Mouse (Mus musculus) hindbrain, embryonic 15.5 days (tissue): ENCODE measurements around the gene Pttg1. TPM values are rescaled to one million over a fixed set of nuclear protein-coding genes. Genes with fewer than 3 reads are reported as not detected.

Experiments
- ATAC-seq: fragments of 200-750 bp; cut with Nextera tagmentation; 2 replicates; pipeline ENCODE4 v1.8.0; 2017; ENCODE audit warnings: low read depth, moderate number of reproducible peaks, moderate TSS enrichment; ENCODE audit not compliant: low FRiP score
- H3K27ac ChIP-seq: fragments of 300-500 bp; sonication (generic); replicated peaks from 2 replicates; pipeline ENCODE4 v1.5.1; 2015; ENCODE audit warnings: mild to moderate bottlenecking, inconsistent platforms
- H3K27me3 ChIP-seq: fragments of 300-500 bp; sonication (generic); 2 replicates; pipeline ENCODE4 v1.6.1; 2015; ENCODE audit warnings: control low read depth, inconsistent platforms
- H3K36me3 ChIP-seq: fragments of 300-500 bp; sonication (generic); 2 replicates; pipeline ENCODE4 v1.6.1; 2015; ENCODE audit warnings: control low read depth, inconsistent platforms
- H3K4me1 ChIP-seq: fragments of 300-500 bp; sonication (generic); replicated peaks from 2 replicates; pipeline ENCODE4 v1.6.1; 2015; ENCODE audit warnings: control low read depth, inconsistent platforms
- H3K4me2 ChIP-seq: fragments of 300-500 bp; sonication (generic); 2 replicates; pipeline ENCODE4 v1.6.1; 2015; ENCODE audit warnings: moderate library complexity, mild to moderate bottlenecking, inconsistent platforms
- H3K4me3 ChIP-seq: fragments of 300-500 bp; sonication (generic); 2 replicates; pipeline ENCODE4 v1.5.1; 2015; ENCODE audit warnings: mild to moderate bottlenecking, inconsistent platforms
- H3K9ac ChIP-seq: fragments of 300-500 bp; sonication (generic); 2 replicates; pipeline ENCODE4 v1.6.1; 2015; ENCODE audit warnings: inconsistent platforms
- H3K9me3 ChIP-seq: fragments of 300-500 bp; sonication (generic); 2 replicates; pipeline ENCODE4 v1.6.1; 2016; ENCODE audit warnings: control low read depth, inconsistent platforms
- WGBS: fragments of 180-500 bp; shearing (Covaris S2); methylation state at CpG from one replicate; pipeline ENCODE4 v1.1.7; 2015; 5-methylcytosine and 5-hydroxymethylcytosine counted together
- polyA plus RNA-seq: library from polyadenylated mRNA; unstranded; fragments of >200 nt; fragmentation: Nextera tagmentation; extraction: Ambion mirVana; gene quantifications from 2 replicates; pipeline ENCODE4 v1.2.1, GENCODE M21; 2015

Pttg1 gene
- 48.2 and 52.0 TPM in 2 replicates for polyA plus RNA-seq

- Histone ChIP-seq H3K4me3 (peak within 1 kb of the TSS; percentile 71), H3K9me3 (no peaks in the 10 kb centered on the region), H3K4me1 (peaks cover 12% of the 10 kb centered on the region), H3K9ac (peak within 1 kb of the TSS; percentile 63), H3K36me3 (no peaks in the 10 kb centered on the region), H3K27ac (no peak within 1 kb of the TSS), H3K27me3 (no peaks in the 10 kb centered on the region), H3K4me2 (peak within 1 kb of the TSS; percentile 76)
- WGBS = 3% methylated on average over 27 of the region's 27 CpGs
- peak; percentile 93 for ATAC-seq
Observed at GRCm38 (mm10) chr11:43425824-43426413, at the start of gene Pttg1. Gene Pttg1, minus strand, starts transcription at chr11:43426251.

GRCm38 (mm10) chr11:43474225-43474774, 48.2 kb upstream of the Pttg1 start, which contains the start of gene C1qtnf2:
Gene C1qtnf2, plus strand, starts transcription at chr11:43474276.
- Histone ChIP-seq H3K4me1 (peaks cover 8% of the 10 kb centered on the region), H3K36me3 (no peaks in the 10 kb centered on the region), H3K27ac (no peak within 1 kb of the TSS), H3K4me3 (peak within 1 kb of the TSS; percentile 36), H3K9me3 (no peaks in the 10 kb centered on the region), H3K4me2 (peak within 1 kb of the TSS; percentile 67), H3K27me3 (no peaks in the 10 kb centered on the region), H3K9ac (peak within 1 kb of the TSS; percentile 43)
- ATAC-seq = peak; percentile 76
- WGBS = 5% methylated on average over 24 of the region's 24 CpGs

- Histone ChIP-seq H3K4me1 (peaks cover 8% of the 10 kb centered on the region), H3K9ac (peak overlapping the region; percentile 43), H3K4me2 (peak overlapping the region; percentile 67), H3K9me3 (no peaks in the 10 kb centered on the region), H3K4me3 (peak overlapping the region; percentile 36), H3K27ac (no peak overlapping the region), H3K36me3 (no peaks in the 10 kb centered on the region), H3K27me3 (no peaks in the 10 kb centered on the region)
- 52% methylated on average over 15 of the region's 15 CpGs for WGBS
- ATAC-seq = peak; percentile 25; the same call in 1 of the 2 replicates
Observed at GRCm38 (mm10) chr11:43473635-43474224, 47.7 kb upstream of the Pttg1 start.

- no peak overlapping the region for H3K27ac ChIP-seq
- H3K4me1 ChIP-seq = peaks cover 8% of the 10 kb centered on the region
- ATAC-seq = no peak; the same call in 1 of the 2 replicates
- no peak overlapping the region for H3K4me3 ChIP-seq
- 39% methylated on average over 1 of the region's 1 CpGs for WGBS
- no peaks in the 10 kb centered on the region for H3K27me3 ChIP-seq
- no peak overlapping the region for H3K9ac ChIP-seq
- no peak overlapping the region for H3K4me2 ChIP-seq
- no peaks in the 10 kb centered on the region for H3K9me3 ChIP-seq
- H3K36me3 ChIP-seq = no peaks in the 10 kb centered on the region
Observed at GRCm38 (mm10) chr11:43473115-43473514, 47.1 kb upstream of the Pttg1 start.

GRCm38 (mm10) chr11:43470881-43471820, 45.1 kb upstream of the Pttg1 start:
- H3K4me1 ChIP-seq = peaks cover 8% of the 10 kb centered on the region
- no peaks in the 10 kb centered on the region for H3K27me3 ChIP-seq
- ATAC-seq = no peak
- no peaks in the 10 kb centered on the region for H3K36me3 ChIP-seq
- no peak overlapping the region for H3K4me2 ChIP-seq
- H3K9me3 ChIP-seq = no peaks in the 10 kb centered on the region
- 73% methylated on average over 6 of the region's 6 CpGs for WGBS
- no peak overlapping the region for H3K27ac ChIP-seq
- no peak overlapping the region for H3K4me3 ChIP-seq
- H3K9ac ChIP-seq = no peak overlapping the region

- Histone ChIP-seq H3K4me1 (peaks cover 8% of the 10 kb centered on the region), H3K4me3 (no peak overlapping the region), H3K9me3 (no peaks in the 10 kb centered on the region), H3K27ac (no peak overlapping the region), H3K27me3 (no peaks in the 10 kb centered on the region), H3K36me3 (no peaks in the 10 kb centered on the region), H3K4me2 (no peak overlapping the region), H3K9ac (no peak overlapping the region)
- WGBS = 74% methylated on average over 5 of the region's 5 CpGs
- ATAC-seq = no peak
Observed at GRCm38 (mm10) chr11:43470118-43470517, 44.1 kb upstream of the Pttg1 start.

- Histone ChIP-seq H3K4me1 (no peaks in the 10 kb centered on the region), H3K27ac (no peak overlapping the region), H3K9me3 (no peaks in the 10 kb centered on the region), H3K36me3 (no peaks in the 10 kb centered on the region), H3K27me3 (no peaks in the 10 kb centered on the region), H3K4me3 (no peak overlapping the region), H3K4me2 (no peak overlapping the region), H3K9ac (no peak overlapping the region)
- WGBS = 93% methylated on average over 25 of the region's 25 CpGs
- no peak for ATAC-seq
Observed at GRCm38 (mm10) chr11:43463204-43463603, 37.2 kb upstream of the Pttg1 start.

GRCm38 (mm10) chr11:43452266-43452665, 26.2 kb upstream of the Pttg1 start:
- 75% methylated on average over 2 of the region's 2 CpGs for WGBS
- no peak for ATAC-seq
- no peak overlapping the region for H3K4me3 ChIP-seq
- no peaks in the 10 kb centered on the region for H3K9me3 ChIP-seq
- no peak overlapping the region for H3K4me2 ChIP-seq
- H3K27ac ChIP-seq = no peak overlapping the region
- H3K27me3 ChIP-seq = no peaks in the 10 kb centered on the region
- H3K4me1 ChIP-seq = no peaks in the 10 kb centered on the region
- H3K36me3 ChIP-seq = peaks cover 5% of the 10 kb centered on the region
- H3K9ac ChIP-seq = no peak overlapping the region

- no peak for ATAC-seq
- H3K9me3 ChIP-seq = no peaks in the 10 kb centered on the region
- no peak overlapping the region for H3K9ac ChIP-seq
- no peak overlapping the region for H3K4me3 ChIP-seq
- 76% methylated on average over 4 of the region's 4 CpGs for WGBS
- no peaks in the 10 kb centered on the region for H3K4me1 ChIP-seq
- H3K27me3 ChIP-seq = no peaks in the 10 kb centered on the region
- H3K36me3 ChIP-seq = peaks cover 14% of the 10 kb centered on the region
- no peak overlapping the region for H3K4me2 ChIP-seq
- no peak overlapping the region for H3K27ac ChIP-seq
Observed at GRCm38 (mm10) chr11:43451322-43451721, 25.3 kb upstream of the Pttg1 start.

- WGBS = 91% methylated on average over 2 of the region's 2 CpGs
Observed at GRCm38 (mm10) chr11:43449916-43450315, 23.9 kb upstream of the Pttg1 start.

GRCm38 (mm10) chr11:43443183-43443582, 17.1 kb upstream of the Pttg1 start:
- H3K9ac ChIP-seq = no peak overlapping the region
- no peaks in the 10 kb centered on the region for H3K4me1 ChIP-seq
- H3K27ac ChIP-seq = no peak overlapping the region
- no peak for ATAC-seq
- H3K9me3 ChIP-seq = no peaks in the 10 kb centered on the region
- 93% methylated on average over 13 of the region's 13 CpGs for WGBS
- no peak overlapping the region for H3K4me3 ChIP-seq
- no peak overlapping the region for H3K4me2 ChIP-seq
- no peaks in the 10 kb centered on the region for H3K27me3 ChIP-seq
- H3K36me3 ChIP-seq = peaks cover 93% of the 10 kb centered on the region

More at GRCm38 (mm10) chr11:43449916-43450315, 23.9 kb upstream of the Pttg1 start:
- H3K4me1 ChIP-seq = no peaks in the 10 kb centered on the region
- ATAC-seq = no peak
- H3K4me2 ChIP-seq = no peak overlapping the region
- H3K36me3 ChIP-seq = peaks cover 28% of the 10 kb centered on the region
- no peak overlapping the region for H3K27ac ChIP-seq
- H3K27me3 ChIP-seq = no peaks in the 10 kb centered on the region
- no peak overlapping the region for H3K4me3 ChIP-seq
- H3K9me3 ChIP-seq = no peaks in the 10 kb centered on the region
- no peak overlapping the region for H3K9ac ChIP-seq
